Mouse (Mus musculus) thymus, adult 2 months (tissue): ENCODE measurements at regions not wholly inside any gene's neighbourhood (a gene's known extent, or its start where the extent isn't known, plus 50 kb on each side); places are given as distances from the start of the nearest gene placed in this dataset.

ENCODE experiments used
- DNase-seq: peaks from one replicate; pipeline ENCODE4 v3.0.0; 2021
- H3K27ac ChIP-seq: fragments of 200-500 bp; 2 replicates; pipeline ENCODE4 v1.5.1; 2012; ENCODE audit warnings: low read length, control low read depth; ENCODE audit not compliant: control insufficient read depth, insufficient read depth
- H3K27me3 ChIP-seq: fragments of 200-500 bp; 2 replicates; pipeline ENCODE4 v1.6.1; 2012; ENCODE audit warnings: mild to moderate bottlenecking, low read length, moderate library complexity, mixed read lengths; ENCODE audit not compliant: control insufficient read depth, insufficient read depth
- H3K36me3 ChIP-seq: fragments of 200-500 bp; 2 replicates; pipeline ENCODE4 v1.6.1; 2012; ENCODE audit warnings: mild to moderate bottlenecking, low read length, moderate library complexity; ENCODE audit not compliant: control insufficient read depth, insufficient read depth
- H3K4me1 ChIP-seq: fragments of 200-500 bp; replicated peaks from 2 replicates; pipeline ENCODE4 v1.6.1; 2012; ENCODE audit warnings: low read length; ENCODE audit not compliant: control insufficient read depth, insufficient read depth
- H3K4me3 ChIP-seq: fragments of 200-500 bp; 2 replicates; pipeline ENCODE4 v1.5.1; 2012; ENCODE audit warnings: mild to moderate bottlenecking, low read length, control low read depth, moderate library complexity; ENCODE audit not compliant: control insufficient read depth, insufficient read depth
- CTCF ChIP-seq: fragments of 200-500 bp; IDR thresholded peaks from 2 replicates; pipeline ENCODE4 v1.5.1; 2012; ENCODE audit warnings: mild to moderate bottlenecking, control low read depth, low read length, moderate library complexity, borderline replicate concordance; ENCODE audit not compliant: control insufficient read depth, poor library complexity, insufficient read depth; ENCODE audit errors: extremely low read depth
- POLR2A ChIP-seq: fragments of 200-500 bp; IDR thresholded peaks from 2 replicates; pipeline ENCODE4 v1.6.1; 2012; ENCODE audit warnings: mild to moderate bottlenecking, low read length, control low read depth, moderate library complexity; ENCODE audit not compliant: control insufficient read depth, poor library complexity, insufficient read depth; ENCODE audit errors: extremely low read depth
- WGBS: fragments of 180-500 bp; shearing (Covaris S2); methylation state at CpG from one replicate; pipeline ENCODE4 v1.1.7; 2018; 5-methylcytosine and 5-hydroxymethylcytosine counted together

DNA sequence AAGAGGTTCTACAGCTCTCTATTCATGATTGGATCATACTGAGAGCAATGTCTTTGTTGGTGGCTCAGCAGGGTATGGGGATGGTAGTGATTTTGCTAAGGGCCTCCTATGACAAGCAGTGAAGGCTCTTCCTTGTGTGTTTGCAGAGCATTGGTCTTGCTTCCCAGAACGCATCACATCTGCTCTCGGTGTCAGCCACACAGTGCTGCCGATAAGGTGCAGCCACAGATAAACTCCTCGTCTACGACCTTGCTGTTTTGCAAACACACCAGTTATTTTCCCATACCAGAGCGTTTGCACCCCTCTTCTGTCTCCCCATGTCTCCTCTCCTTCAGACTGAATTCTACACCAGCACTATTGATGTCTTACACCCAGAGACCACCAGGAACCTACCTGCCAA lies 68.4 kb upstream of the Thpo start:
- peaks cover 8% of the 10 kb centered on the region for H3K4me1 ChIP-seq
- TF ChIP-seq CTCF (no peak), POLR2A (no peak)

DNA sequence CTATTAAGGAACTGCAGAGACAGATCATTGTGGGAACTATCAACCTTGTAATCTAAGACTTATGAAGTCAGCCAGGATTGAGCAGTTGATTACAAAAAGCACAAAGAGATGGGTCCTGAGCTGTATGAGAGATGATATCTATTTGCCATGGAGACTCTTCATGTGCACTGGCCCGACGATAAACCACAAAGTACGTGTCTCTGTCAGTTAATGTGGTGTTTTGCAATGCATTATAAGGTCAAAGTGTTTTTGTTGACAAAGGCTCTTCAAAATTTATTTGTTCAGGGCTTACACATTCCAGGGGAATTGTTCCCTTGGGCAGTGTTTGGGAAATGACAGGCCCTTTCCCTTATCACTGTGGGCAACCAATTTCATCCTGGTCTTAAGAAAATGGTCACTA lies 65.7 kb upstream of the Thpo start:
- Histone ChIP-seq H3K4me3 (no peak overlapping the region), H3K27ac (no peak overlapping the region), H3K36me3 (no peaks in the 10 kb centered on the region), H3K27me3 (no peaks in the 10 kb centered on the region), H3K4me1 (peaks cover 4% of the 10 kb centered on the region)
- TF ChIP-seq POLR2A (no peak), CTCF (no peak)
- 85% methylated on average over 3 of the region's 3 CpGs for WGBS
- DNase-seq, result no peak

More for the DNA sequence above, 68.4 kb upstream of the Thpo start:
- no peak overlapping the region for H3K4me3 ChIP-seq
- DNase-seq, result no peak
- H3K36me3 ChIP-seq, result no peaks in the 10 kb centered on the region
- no peaks in the 10 kb centered on the region for H3K27me3 ChIP-seq
- WGBS, result 94% methylated on average over 6 of the region's 6 CpGs
- H3K27ac ChIP-seq, result no peak overlapping the region

DNA sequence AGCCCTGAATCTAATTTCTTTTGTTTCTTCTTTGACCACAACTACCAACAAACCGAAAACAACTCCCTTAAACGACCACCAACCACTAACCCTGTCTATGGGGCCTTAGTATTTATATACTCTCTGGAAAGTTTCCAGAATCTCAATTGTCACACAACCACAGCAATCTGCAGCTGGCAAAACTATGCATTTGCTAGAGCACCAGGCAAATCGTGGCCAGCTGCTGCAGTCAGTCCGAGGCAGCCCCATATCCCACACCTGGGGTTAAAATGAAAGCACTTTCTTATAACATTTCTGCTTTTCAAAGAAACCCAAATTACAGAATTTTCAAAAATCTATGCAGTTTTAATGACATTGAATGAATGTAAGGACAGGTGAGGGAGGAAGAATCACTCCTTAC lies 63.8 kb upstream of the Thpo start:
- no peak overlapping the region for H3K4me3 ChIP-seq
- WGBS, result 9% methylated on average over 4 of the region's 4 CpGs
- no peaks in the 10 kb centered on the region for H3K4me1 ChIP-seq
- no peak for DNase-seq
- no peak overlapping the region for H3K27ac ChIP-seq
- no peaks in the 10 kb centered on the region for H3K36me3 ChIP-seq
- TF ChIP-seq POLR2A, result no peak
- no peak for TF ChIP-seq CTCF
- no peaks in the 10 kb centered on the region for H3K27me3 ChIP-seq

DNA sequence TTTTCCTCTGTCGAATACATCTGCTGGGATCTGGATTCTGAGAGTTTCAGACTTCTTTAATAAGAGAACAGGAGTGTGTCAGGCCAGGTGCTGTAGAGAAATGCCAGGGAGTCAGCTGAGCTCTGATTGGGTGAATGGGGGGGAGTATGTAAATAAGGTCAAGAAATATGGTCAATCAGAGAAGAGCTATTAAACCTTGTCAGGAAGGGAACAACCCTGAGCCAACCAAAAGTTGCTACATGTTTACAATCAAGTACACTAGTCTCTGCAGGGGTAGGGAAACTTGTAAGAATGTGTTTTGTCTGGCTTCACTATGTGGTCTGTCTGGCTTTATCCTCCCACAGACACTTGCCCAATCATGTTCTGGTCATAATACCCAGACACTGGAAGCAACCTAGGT lies 60.4 kb upstream of the Thpo start:
- 84% methylated on average over 1 of the region's 1 CpGs for WGBS
- H3K27me3 ChIP-seq, result no peaks in the 10 kb centered on the region
- TF ChIP-seq POLR2A, result no peak
- no peak for DNase-seq
- no peak overlapping the region for H3K27ac ChIP-seq
- H3K36me3 ChIP-seq, result no peaks in the 10 kb centered on the region
- H3K4me1 ChIP-seq, result no peaks in the 10 kb centered on the region
- no peak overlapping the region for H3K4me3 ChIP-seq
